Mouse (Mus musculus) MEL (cell line): Measurements from ENCODE around the gene S1pr4. TPM values are rescaled to one million over a fixed set of nuclear protein-coding genes. Genes with fewer than 3 reads are reported as not detected.

Experiments used
- DNase-seq: peaks from one replicate; pipeline ENCODE4 v3.0.0; 2011; ENCODE audit warnings: low read depth, low spot score
- H3K27ac ChIP-seq: 2 replicates; pipeline ENCODE4 v1.5.1; 2012; ENCODE audit warnings: low read depth, mild to moderate bottlenecking, control low read depth, low read length, moderate library complexity; ENCODE audit not compliant: control insufficient read depth
- H3K27me3 ChIP-seq, 2 experiments: fragments of 150-350 bp in 1 of 2; sonication (generic) in 1 of 2; 2 replicates each; pipeline ENCODE4 v1.6.1; 2012; ENCODE audit warnings: low read length in 2 of 2, mild to moderate bottlenecking in 2 of 2, improper control_type of control experiment in 1 of 2, moderate library complexity in 1 of 2; ENCODE audit not compliant: insufficient read depth in 2 of 2, control insufficient read depth in 1 of 2
- H3K36me3 ChIP-seq, 2 experiments: 2 replicates each; pipeline ENCODE4 v1.6.1; 2012 to 2014; ENCODE audit warnings: low read length in 2 of 2, improper control_type of control experiment in 1 of 2, inconsistent platforms in 1 of 2, mild to moderate bottlenecking in 1 of 2; ENCODE audit not compliant: insufficient read depth in 2 of 2, control insufficient read depth in 1 of 2
- H3K4me1 ChIP-seq, 2 experiments: fragments of 150-350 bp in 1 of 2; sonication (generic) in 1 of 2; 2 replicates each; pipeline ENCODE4 v1.6.1; 2012; ENCODE audit warnings: low read length in 2 of 2, improper control_type of control experiment in 1 of 2, mild to moderate bottlenecking in 1 of 2; ENCODE audit not compliant: insufficient read depth in 2 of 2, control insufficient read depth in 1 of 2
- H3K4me3 ChIP-seq, 2 experiments: fragments of 150-350 bp in 1 of 2; sonication (generic) in 1 of 2; 2 replicates each; pipeline ENCODE4 v1.5.1; 2012; ENCODE audit warnings: low read depth in 2 of 2, low read length in 2 of 2, mild to moderate bottlenecking in 2 of 2, moderate library complexity in 2 of 2, control low read depth in 1 of 2, improper control_type of control experiment in 1 of 2; ENCODE audit not compliant: control insufficient read depth in 1 of 2, insufficient read depth in 1 of 2
- H3K79me2 ChIP-seq: 2 replicates; pipeline ENCODE4 v1.6.1; 2012; ENCODE audit warnings: mild to moderate bottlenecking, low read length, moderate library complexity; ENCODE audit not compliant: control insufficient read depth, poor library complexity, insufficient read depth
- H3K9ac ChIP-seq: 2 replicates; pipeline ENCODE4 v1.6.1; 2012; ENCODE audit warnings: low read depth, mild to moderate bottlenecking, control low read depth, low read length, moderate library complexity; ENCODE audit not compliant: control insufficient read depth, poor library complexity, severe bottlenecking
- H3K9me3 ChIP-seq: fragments of 150-350 bp; sonication (generic); replicated peaks from 2 replicates; pipeline ENCODE4 v1.6.1; 2012; ENCODE audit warnings: mild to moderate bottlenecking, low read length, improper control_type of control experiment, moderate library complexity; ENCODE audit not compliant: insufficient read depth
- BHLHE40 ChIP-seq: IDR thresholded peaks from 2 replicates; pipeline ENCODE4 v1.6.1; 2012; ENCODE audit warnings: low read depth, mild to moderate bottlenecking, inconsistent platforms, low read length, improper control_type of control experiment, borderline replicate concordance
- CHD1 ChIP-seq: IDR thresholded peaks from 2 replicates; pipeline ENCODE4 v1.6.1; 2012; ENCODE audit warnings: low read depth, mild to moderate bottlenecking, inconsistent platforms, low read length, improper control_type of control experiment
- CHD2 ChIP-seq: IDR thresholded peaks from 2 replicates; pipeline ENCODE4 v1.6.1; 2011; ENCODE audit warnings: low read length, improper control_type of control experiment
- CTCF ChIP-seq, 3 experiments: IDR thresholded peaks in 2 of 3; conservative IDR thresholded peaks in 1 of 3; 2 replicates each; pipeline ENCODE4 v1.5.1; 2011 to 2012; ENCODE audit warnings: low read length in 3 of 3, low read depth in 2 of 3, mild to moderate bottlenecking in 2 of 3, improper control_type of control experiment in 1 of 3, inconsistent platforms in 1 of 3, mixed read lengths in 1 of 3, moderate library complexity in 1 of 3; ENCODE audit not compliant: control insufficient read depth in 1 of 3, insufficient read depth in 1 of 3, poor library complexity in 1 of 3, severe bottlenecking in 1 of 3
- EP300 ChIP-seq, 2 experiments: IDR thresholded peaks; 2 replicates each; pipeline ENCODE4 v1.6.1; 2011; ENCODE audit warnings: improper control_type of control experiment in 2 of 2, low read length in 2 of 2, low read depth in 1 of 2, mild to moderate bottlenecking in 1 of 2
- ETS1 ChIP-seq: IDR thresholded peaks from 2 replicates; pipeline ENCODE4 v1.6.1; 2012; ENCODE audit warnings: low read depth, mild to moderate bottlenecking, inconsistent platforms, low read length, improper control_type of control experiment, moderate library complexity
- GATA1 ChIP-seq: IDR thresholded peaks from 2 replicates; pipeline ENCODE4 v1.6.1; 2011; ENCODE audit warnings: low read depth, low read length, improper control_type of control experiment
- HCFC1 ChIP-seq: IDR thresholded peaks from 2 replicates; pipeline ENCODE4 v1.6.1; 2012; ENCODE audit warnings: low read depth, mild to moderate bottlenecking, inconsistent platforms, low read length, improper control_type of control experiment, moderate library complexity
- KAT2A ChIP-seq: conservative IDR thresholded peaks from 2 replicates; pipeline ENCODE4 v1.6.1; 2012; ENCODE audit warnings: low read depth, low read length, improper control_type of control experiment, inconsistent platforms
- MAZ ChIP-seq: IDR thresholded peaks from 2 replicates; pipeline ENCODE4 v1.6.1; 2012; ENCODE audit warnings: low read depth, mild to moderate bottlenecking, inconsistent platforms, low read length, improper control_type of control experiment
- MXI1 ChIP-seq: IDR thresholded peaks from 2 replicates; pipeline ENCODE4 v1.6.1; 2011; ENCODE audit warnings: mild to moderate bottlenecking, low read depth, low read length, improper control_type of control experiment
- MYB ChIP-seq: IDR thresholded peaks from 2 replicates; pipeline ENCODE4 v1.6.1; 2011; ENCODE audit warnings: mild to moderate bottlenecking, low read depth, low read length, improper control_type of control experiment
- MYC ChIP-seq: IDR thresholded peaks from 2 replicates; pipeline ENCODE4 v1.6.1; 2011; ENCODE audit warnings: low read depth, mild to moderate bottlenecking, low read length, improper control_type of control experiment, moderate library complexity
- NELFE ChIP-seq: IDR thresholded peaks from 2 replicates; pipeline ENCODE4 v1.6.1; 2011; ENCODE audit warnings: low read depth, low read length, improper control_type of control experiment
- POLR2A ChIP-seq, 2 experiments: IDR thresholded peaks; 2 replicates each; pipeline ENCODE4 v1.6.1; 2011 to 2012; ENCODE audit warnings: low read length in 2 of 2, mild to moderate bottlenecking in 2 of 2, control low read depth in 1 of 2, improper control_type of control experiment in 1 of 2, low read depth in 1 of 2, moderate library complexity in 1 of 2; ENCODE audit not compliant: control insufficient read depth in 1 of 2, insufficient read depth in 1 of 2, poor library complexity in 1 of 2
- POLR2AphosphoS2 ChIP-seq: IDR thresholded peaks from 2 replicates; pipeline ENCODE4 v1.6.1; 2011; ENCODE audit warnings: low read length, improper control_type of control experiment
- POLR2AphosphoS5 ChIP-seq: IDR thresholded peaks from 2 replicates; pipeline ENCODE4 v1.6.1; 2012; ENCODE audit warnings: low read depth, borderline replicate concordance, mild to moderate bottlenecking, inconsistent platforms, low read length, moderate library complexity, mixed read lengths
- SMC3 ChIP-seq: IDR thresholded peaks from 2 replicates; pipeline ENCODE4 v1.6.1; 2011; ENCODE audit warnings: low read depth, low read length, improper control_type of control experiment
- TAL1 ChIP-seq: IDR thresholded peaks from 2 replicates; pipeline ENCODE4 v1.6.1; 2012; ENCODE audit warnings: mild to moderate bottlenecking, inconsistent platforms, low read length, moderate library complexity, mixed read lengths
- ZC3H11A ChIP-seq: IDR thresholded peaks from 2 replicates; pipeline ENCODE4 v1.6.1; 2012; ENCODE audit warnings: low read depth, mild to moderate bottlenecking, inconsistent platforms, low read length, improper control_type of control experiment
- ZKSCAN1 ChIP-seq: IDR thresholded peaks from 2 replicates; pipeline ENCODE4 v1.6.1; 2012; ENCODE audit warnings: low read depth, mild to moderate bottlenecking, inconsistent platforms, low read length, improper control_type of control experiment, moderate library complexity
- ZMIZ1 ChIP-seq: IDR thresholded peaks from 2 replicates; pipeline ENCODE4 v1.6.1; 2012; ENCODE audit warnings: low read depth, mild to moderate bottlenecking, inconsistent platforms, low read length, improper control_type of control experiment, moderate library complexity
- ZNF384 ChIP-seq: IDR thresholded peaks from 2 replicates; pipeline ENCODE4 v1.6.1; 2012; ENCODE audit warnings: low read depth, mild to moderate bottlenecking, inconsistent platforms, low read length, improper control_type of control experiment
- polyA plus RNA-seq, 2 experiments: library from polyadenylated mRNA; stranded (reverse) in 1 of 2; unstranded in 1 of 2; fragments of >175 nt in 1 of 2; fragments of >200 nt in 1 of 2; gene quantifications; 2 replicates each; pipeline versions ENCODE4 v1.2.1 to v1.2.4; 2012; ENCODE audit warnings: low replicate concordance in 2 of 2, low read depth in 1 of 2; ENCODE audit not compliant: insufficient read length in 2 of 2, insufficient read depth in 1 of 2, missing spikeins in 1 of 2
- total RNA-seq: library from RNA; depleted of rRNA; stranded (reverse); fragments of 300-350 nt; gene quantifications from 2 replicates; pipeline ENCODE4 v1.2.3, GENCODE M21; 2012

The S1pr4 gene
- total and polyA plus RNA-seq, 3 experiments: 1.6 to 2.1 TPM; not detected in 1

- TF ChIP-seq MYB (no peak), MAZ (0 out of 2 replicates have a peak, but pooled peaks have one; percentile 22), ZNF384 (no peak), SMC3 (no peak), BHLHE40 (no peak), GATA1 (no peak), KAT2A (no peak), POLR2AphosphoS2 (no peak; the same call in 1 of the 2 replicates), HCFC1 (no peak), POLR2AphosphoS5 (no peak), ZKSCAN1 (no peak), MYC (no peak), ZC3H11A (no peak), TAL1 (no peak), CHD1 (0 out of 2 replicates have a peak, but pooled peaks have one; percentile 62), NELFE (peak; percentile 22; the same call in 1 of the 2 replicates), CTCF (IDR thresholded peaks at IDR 0.05 in 2 of 3, conservative IDR thresholded peaks at IDR 0.05 in 1 of 3; ENCODE audit: control insufficient read depth in 1 of 3, insufficient read depth in 1 of 3, low read depth in 2 of 3, low read length in 3 of 3, poor library complexity in 1 of 3, severe bottlenecking in 1 of 3) (no peak), ZMIZ1 (0 out of 2 replicates have a peak, but pooled peaks have one; percentile 2)
These were observed 23.6 kb upstream of the S1pr4 start (continued) for GRCm38 (mm10) chr10:81523570-81523969.

- Histone ChIP-seq H3K79me2 (peaks cover 11% of the 10 kb centered on the region), H3K4me1 (peaks cover 7 to 33% of the 10 kb centered on the region in 2 experiments), H3K9ac (peak overlapping the region; percentile 89), H3K9me3 (no peaks in the 10 kb centered on the region), H3K36me3 (peaks cover 0 to 22% of the 10 kb centered on the region in 2 experiments; a peak in 2 of 4 replicates), H3K27ac (peak overlapping the region; percentile 96), H3K27me3 (no peaks in the 10 kb centered on the region), H3K4me3 (peak overlapping the region; percentile 80 to 87)
- peak; percentile 43 for DNase-seq
- TF ChIP-seq POLR2A (IDR thresholded peaks at IDR 0.05; ENCODE audit: control insufficient read depth in 1 of 2, insufficient read depth in 1 of 2, low read depth in 1 of 2, low read length in 2 of 2, poor library complexity in 1 of 2): no peak
- TF ChIP-seq HCFC1: 0 out of 2 replicates have a peak, but pooled peaks have one; percentile 15
- TF ChIP-seq MYC: 0 out of 2 replicates have a peak, but pooled peaks have one; percentile 37
- 0 out of 4 replicates have a peak, but pooled peaks of 1 of the 2 experiments have one; percentile 10 for TF ChIP-seq EP300 (IDR thresholded peaks at IDR 0.05; ENCODE audit: low read depth in 1 of 2, low read length in 2 of 2)
- 0 out of 2 replicates have a peak, but pooled peaks have one; percentile 5 for TF ChIP-seq ETS1
- peak; percentile 51; the same call in 1 of the 2 replicates for TF ChIP-seq MXI1
- TF ChIP-seq MAZ: 0 out of 2 replicates have a peak, but pooled peaks have one; percentile 10
- TF ChIP-seq ZMIZ1: 0 out of 2 replicates have a peak, but pooled peaks have one; percentile 29
- TF ChIP-seq CHD2: no peak
These were observed 23.2 kb upstream of the S1pr4 start for GRCm38 (mm10) chr10:81523142-81523541.
